Mouse (Mus musculus) ES-E14 (cell line): Measurements from ENCODE around the gene Hist1h2aa.

Experiments used
- HCFC1 ChIP-seq: IDR thresholded peaks from 2 replicates; pipeline ENCODE4 v1.6.1; 2012; ENCODE audit warnings: low read length, inconsistent platforms, borderline replicate concordance; ENCODE audit not compliant: insufficient read depth
- MAFK ChIP-seq: IDR thresholded peaks from 2 replicates; pipeline ENCODE4 v1.6.1; 2014; ENCODE audit warnings: mild to moderate bottlenecking, low read depth, low read length, inconsistent platforms; ENCODE audit not compliant: insufficient read depth
- ZNF384 ChIP-seq: IDR thresholded peaks from 2 replicates; pipeline ENCODE4 v1.6.1; 2012; ENCODE audit warnings: low read depth, low read length, inconsistent platforms

DNA sequence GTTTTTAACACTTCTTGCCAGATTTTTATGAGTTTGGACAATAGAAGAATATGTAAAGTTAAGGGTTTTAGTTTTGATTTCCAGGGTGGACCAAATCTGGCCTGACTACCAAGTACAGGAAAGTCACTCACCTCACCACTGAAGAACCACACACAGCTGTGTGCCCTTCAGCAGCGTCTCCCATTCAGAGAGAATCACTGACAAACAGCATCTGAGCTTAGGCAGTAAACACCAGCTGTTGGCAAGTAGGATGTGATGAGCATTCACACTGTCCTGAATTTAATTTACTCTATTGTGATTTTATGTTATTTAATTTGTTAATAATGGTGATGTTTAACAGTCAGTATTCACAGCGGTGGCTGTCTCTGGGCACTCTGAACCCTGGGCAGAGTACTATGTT lies 8.5 kb upstream of the Hist1h2aa start:
- TF ChIP-seq ZNF384 = no peak
- TF ChIP-seq MAFK = no peak
- TF ChIP-seq HCFC1 = no peak
